Mouse (Mus musculus): ENCODE results near the gene Gm45713. TPM values are rescaled to one million over a fixed set of nuclear protein-coding genes. Genes with fewer than 3 reads are reported as not detected.

The Gm45713 gene
- 0.20 TPM in 1 of 2 replicates, not detected in the other for polyA plus RNA-seq (2014; fragmentation: Nextera tagmentation; extraction: Ambion mirVana)

GRCm38 (mm10) chr7:45135993-45136567 lies at the start of gene Gm45713, which contains the start of gene Flt3l:
Gene Gm45713, minus strand, starts transcription at chr7:45136231.
Gene Flt3l, minus strand, starts transcription at chr7:45136432.
- H3K4me1 ChIP-seq (ENCODE audit: control insufficient read depth, insufficient read depth, low read length): no peaks in the 10 kb centered on the region
- H3K4me2 ChIP-seq (ENCODE audit: low read depth, low read length): peak within 1 kb of the TSS; percentile 81
- WGBS: 3% methylated on average over 29 of the region's 29 CpGs
- H3K36me3 ChIP-seq (replicated peaks; ENCODE audit: control insufficient read depth, insufficient read depth, low read depth, low read length): no peaks in the 10 kb centered on the region
- peak within 1 kb of the TSS; percentile 67 for H3K9ac ChIP-seq (replicated peaks; ENCODE audit: low read length)
- no peak within 1 kb of the TSS for H3K27ac ChIP-seq (replicated peaks; ENCODE audit: low read depth, low read length)
- H3K9me3 ChIP-seq (replicated peaks; ENCODE audit: control insufficient read depth, low read length): no peaks in the 10 kb centered on the region
- no peaks in the 10 kb centered on the region for H3K27me3 ChIP-seq (ENCODE audit: control insufficient read depth, insufficient read depth, low read length)
- DNase-seq (ENCODE audit: low spot score): peak; percentile 88
- H3K4me3 ChIP-seq (ENCODE audit: low read depth, low read length): peak within 1 kb of the TSS; percentile 43
- ATAC-seq (replicated peaks; ENCODE audit: insufficient number of reproducible peaks, low FRiP score, low TSS enrichment, low read depth): peak; percentile 72

GRCm38 (mm10) chr7:45183672-45184071 lies 47.6 kb upstream of the Gm45713 start:
- no peak overlapping the region for H3K27ac ChIP-seq (replicated peaks; ENCODE audit: low read depth, low read length)
- 56% methylated on average over 7 of the region's 7 CpGs for WGBS
- H3K36me3 ChIP-seq (replicated peaks; ENCODE audit: control insufficient read depth, insufficient read depth, low read depth, low read length): no peaks in the 10 kb centered on the region
- ATAC-seq (replicated peaks; ENCODE audit: insufficient number of reproducible peaks, low FRiP score, low TSS enrichment, low read depth): no peak
- no peak for DNase-seq (ENCODE audit: low spot score)
- H3K4me1 ChIP-seq (ENCODE audit: control insufficient read depth, insufficient read depth, low read length): no peaks in the 10 kb centered on the region; the same call in 1 of the 2 replicates
- no peak overlapping the region for H3K4me3 ChIP-seq (ENCODE audit: low read depth, low read length)
- H3K9me3 ChIP-seq (replicated peaks; ENCODE audit: control insufficient read depth, low read length): no peaks in the 10 kb centered on the region
- no peak overlapping the region for H3K4me2 ChIP-seq (ENCODE audit: low read depth, low read length)
- H3K9ac ChIP-seq (replicated peaks; ENCODE audit: low read length): no peak overlapping the region
- H3K27me3 ChIP-seq (ENCODE audit: control insufficient read depth, insufficient read depth, low read length): peaks cover 63% of the 10 kb centered on the region

- DNase-seq (ENCODE audit: low spot score): no peak
- Histone ChIP-seq H3K4me2 (ENCODE audit: low read depth, low read length) (peak overlapping the region; percentile 40), H3K4me3 (ENCODE audit: low read depth, low read length) (peak overlapping the region; percentile 17; the same call in 1 of the 2 replicates), H3K9ac (replicated peaks; ENCODE audit: low read length) (0 out of 2 replicates have a peak overlapping the region, but pooled peaks have one; percentile 13), H3K36me3 (replicated peaks; ENCODE audit: control insufficient read depth, insufficient read depth, low read depth, low read length) (no peaks in the 10 kb centered on the region), H3K4me1 (ENCODE audit: control insufficient read depth, insufficient read depth, low read length) (no peaks in the 10 kb centered on the region; the same call in 1 of the 2 replicates), H3K27me3 (ENCODE audit: control insufficient read depth, insufficient read depth, low read length) (peaks cover 74% of the 10 kb centered on the region), H3K27ac (replicated peaks; ENCODE audit: low read depth, low read length) (no peak overlapping the region), H3K9me3 (replicated peaks; ENCODE audit: control insufficient read depth, low read length) (no peaks in the 10 kb centered on the region)
- ATAC-seq (replicated peaks; ENCODE audit: insufficient number of reproducible peaks, low FRiP score, low TSS enrichment, low read depth): peak; percentile 4; the same call in 1 of the 2 replicates
- WGBS: 17% methylated on average over 11 of the region's 11 CpGs
These were observed 46.6 kb upstream of the Gm45713 start for GRCm38 (mm10) chr7:45182606-45183005.

GRCm38 (mm10) chr7:45182199-45182601 lies 46.2 kb upstream of the Gm45713 start:
- Histone ChIP-seq H3K4me2 (ENCODE audit: low read depth, low read length) (peak overlapping the region; percentile 40), H3K4me3 (ENCODE audit: low read depth, low read length) (peak overlapping the region; percentile 17; the same call in 1 of the 2 replicates), H3K27ac (replicated peaks; ENCODE audit: low read depth, low read length) (no peak overlapping the region), H3K9me3 (replicated peaks; ENCODE audit: control insufficient read depth, low read length) (no peaks in the 10 kb centered on the region), H3K9ac (replicated peaks; ENCODE audit: low read length) (0 out of 2 replicates have a peak overlapping the region, but pooled peaks have one; percentile 13), H3K36me3 (replicated peaks; ENCODE audit: control insufficient read depth, insufficient read depth, low read depth, low read length) (no peaks in the 10 kb centered on the region), H3K4me1 (ENCODE audit: control insufficient read depth, insufficient read depth, low read length) (no peaks in the 10 kb centered on the region; the same call in 1 of the 2 replicates), H3K27me3 (ENCODE audit: control insufficient read depth, insufficient read depth, low read length) (peaks cover 78% of the 10 kb centered on the region)
- ATAC-seq (replicated peaks; ENCODE audit: insufficient number of reproducible peaks, low FRiP score, low TSS enrichment, low read depth) (peak; percentile 70), DNase-seq (ENCODE audit: low spot score) (peak; percentile 93)
- WGBS: under 1% methylated on average over 31 of the region's 34 CpGs

- 7% methylated on average over 32 of the region's 35 CpGs for WGBS
- no peak for DNase-seq (ENCODE audit: low spot score)
- H3K4me1 ChIP-seq (ENCODE audit: control insufficient read depth, insufficient read depth, low read length): no peaks in the 10 kb centered on the region; the same call in 1 of the 2 replicates
- H3K36me3 ChIP-seq (replicated peaks; ENCODE audit: control insufficient read depth, insufficient read depth, low read depth, low read length): no peaks in the 10 kb centered on the region
- H3K9ac ChIP-seq (replicated peaks; ENCODE audit: low read length): no peak overlapping the region
- no peak for ATAC-seq (replicated peaks; ENCODE audit: insufficient number of reproducible peaks, low FRiP score, low TSS enrichment, low read depth)
- no peak overlapping the region for H3K4me3 ChIP-seq (ENCODE audit: low read depth, low read length)
- peaks cover 84% of the 10 kb centered on the region for H3K27me3 ChIP-seq (ENCODE audit: control insufficient read depth, insufficient read depth, low read length)
- H3K9me3 ChIP-seq (replicated peaks; ENCODE audit: control insufficient read depth, low read length): no peaks in the 10 kb centered on the region
- H3K27ac ChIP-seq (replicated peaks; ENCODE audit: low read depth, low read length): no peak overlapping the region
- no peak overlapping the region for H3K4me2 ChIP-seq (ENCODE audit: low read depth, low read length)
These were observed 45.5 kb upstream of the Gm45713 start for GRCm38 (mm10) chr7:45181540-45181939.

GRCm38 (mm10) chr7:45180896-45181477 lies 45.0 kb upstream of the Gm45713 start, which contains the start of gene Pth2:
Gene Pth2, plus strand, starts transcription at chr7:45180995.
- Histone ChIP-seq H3K4me2 (ENCODE audit: low read depth, low read length) (no peak within 1 kb of the TSS), H3K4me3 (ENCODE audit: low read depth, low read length) (no peak within 1 kb of the TSS), H3K9ac (replicated peaks; ENCODE audit: low read length) (no peak within 1 kb of the TSS), H3K9me3 (replicated peaks; ENCODE audit: control insufficient read depth, low read length) (no peaks in the 10 kb centered on the region), H3K36me3 (replicated peaks; ENCODE audit: control insufficient read depth, insufficient read depth, low read depth, low read length) (no peaks in the 10 kb centered on the region), H3K4me1 (ENCODE audit: control insufficient read depth, insufficient read depth, low read length) (no peaks in the 10 kb centered on the region), H3K27me3 (ENCODE audit: control insufficient read depth, insufficient read depth, low read length) (peaks cover 90% of the 10 kb centered on the region), H3K27ac (replicated peaks; ENCODE audit: low read depth, low read length) (no peak within 1 kb of the TSS)
- whole genome bisulfite sequencing: 18% methylated on average over 17 of the region's 20 CpGs
- DNase-seq (ENCODE audit: low spot score): no peak
- no peak for ATAC-seq (replicated peaks; ENCODE audit: insufficient number of reproducible peaks, low FRiP score, low TSS enrichment, low read depth)

GRCm38 (mm10) chr7:45179469-45179868 lies 43.4 kb upstream of the Gm45713 start, which contains the start of gene Gfy:
Gene Gfy, minus strand, starts transcription at chr7:45179569.
- no peak within 1 kb of the TSS for H3K4me3 ChIP-seq (ENCODE audit: low read depth, low read length)
- H3K4me1 ChIP-seq (ENCODE audit: control insufficient read depth, insufficient read depth, low read length): no peaks in the 10 kb centered on the region; the same call in 1 of the 2 replicates
- H3K36me3 ChIP-seq (replicated peaks; ENCODE audit: control insufficient read depth, insufficient read depth, low read depth, low read length): no peaks in the 10 kb centered on the region
- DNase-seq (ENCODE audit: low spot score) (no peak), ATAC-seq (replicated peaks; ENCODE audit: insufficient number of reproducible peaks, low FRiP score, low TSS enrichment, low read depth) (no peak)
- H3K27ac ChIP-seq (replicated peaks; ENCODE audit: low read depth, low read length): no peak within 1 kb of the TSS
- 26% methylated on average over 7 of the region's 7 CpGs for WGBS
- H3K27me3 ChIP-seq (ENCODE audit: control insufficient read depth, insufficient read depth, low read length): peaks cover 98% of the 10 kb centered on the region
- no peaks in the 10 kb centered on the region for H3K9me3 ChIP-seq (replicated peaks; ENCODE audit: control insufficient read depth, low read length)
- no peak within 1 kb of the TSS for H3K9ac ChIP-seq (replicated peaks; ENCODE audit: low read length)
- no peak within 1 kb of the TSS for H3K4me2 ChIP-seq (ENCODE audit: low read depth, low read length)

- DNase-seq (ENCODE audit: low spot score) (no peak), ATAC-seq (replicated peaks; ENCODE audit: insufficient number of reproducible peaks, low FRiP score, low TSS enrichment, low read depth) (no peak)
- no peaks in the 10 kb centered on the region for H3K36me3 ChIP-seq (replicated peaks; ENCODE audit: control insufficient read depth, insufficient read depth, low read depth, low read length)
- no peaks in the 10 kb centered on the region for H3K9me3 ChIP-seq (replicated peaks; ENCODE audit: control insufficient read depth, low read length)
- H3K27me3 ChIP-seq (ENCODE audit: control insufficient read depth, insufficient read depth, low read length): peaks cover 94% of the 10 kb centered on the region
- H3K4me1 ChIP-seq (ENCODE audit: control insufficient read depth, insufficient read depth, low read length): no peaks in the 10 kb centered on the region; the same call in 1 of the 2 replicates
- no peak overlapping the region for H3K4me3 ChIP-seq (ENCODE audit: low read depth, low read length)
- WGBS: 22% methylated on average over 7 of the region's 7 CpGs
- no peak overlapping the region for H3K9ac ChIP-seq (replicated peaks; ENCODE audit: low read length)
- no peak overlapping the region for H3K27ac ChIP-seq (replicated peaks; ENCODE audit: low read depth, low read length)
- no peak overlapping the region for H3K4me2 ChIP-seq (ENCODE audit: low read depth, low read length)
These were observed 42.5 kb upstream of the Gm45713 start for GRCm38 (mm10) chr7:45178550-45178949.

Data from embryonic facial prominence, embryonic 11.5 days (tissue).